Mouse (Mus musculus) midbrain, embryonic 12.5 days (tissue): Measurements from ENCODE around the gene Susd1. TPM values are rescaled to one million over a fixed set of nuclear protein-coding genes. Genes with fewer than 3 reads are reported as not detected.

ENCODE experiments used
- ATAC-seq: fragments of 200-750 bp; cut with Nextera tagmentation; 2 replicates; pipeline ENCODE4 v1.8.0; 2017; ENCODE audit warnings: low read depth, moderate TSS enrichment, moderate library complexity; ENCODE audit not compliant: low FRiP score
- H3K27ac ChIP-seq: fragments of 300-500 bp; sonication (generic); replicated peaks from 2 replicates; pipeline ENCODE4 v1.5.1; 2016; ENCODE audit warnings: mild to moderate bottlenecking
- H3K27me3 ChIP-seq: fragments of 300-500 bp; sonication (generic); 2 replicates; pipeline ENCODE4 v1.6.1; 2016; ENCODE audit warnings: mild to moderate bottlenecking
- H3K36me3 ChIP-seq: fragments of 300-500 bp; sonication (generic); 2 replicates; pipeline ENCODE4 v1.6.1; 2016
- H3K4me1 ChIP-seq: fragments of 300-500 bp; sonication (generic); 2 replicates; pipeline ENCODE4 v1.6.1; 2016
- H3K4me2 ChIP-seq: fragments of 300-500 bp; sonication (generic); replicated peaks from 2 replicates; pipeline ENCODE4 v1.6.1; 2016; ENCODE audit warnings: mild to moderate bottlenecking, moderate library complexity
- H3K4me3 ChIP-seq: fragments of 300-500 bp; sonication (generic); 2 replicates; pipeline ENCODE4 v1.5.1; 2016; ENCODE audit warnings: mild to moderate bottlenecking
- H3K9ac ChIP-seq: fragments of 300-500 bp; sonication (generic); replicated peaks from 2 replicates; pipeline ENCODE4 v1.6.1; 2016; ENCODE audit warnings: mild to moderate bottlenecking, moderate library complexity
- H3K9me3 ChIP-seq: fragments of 300-500 bp; sonication (generic); 2 replicates; pipeline ENCODE4 v1.6.1; 2016; ENCODE audit warnings: mild to moderate bottlenecking
- WGBS: fragments of 180-500 bp; shearing (Covaris S2); methylation state at CpG from one replicate; pipeline ENCODE4 v1.1.7; 2016; 5-methylcytosine and 5-hydroxymethylcytosine counted together
- polyA plus RNA-seq: library from polyadenylated mRNA; unstranded; fragments of >200 nt; fragmentation: Nextera tagmentation; extraction: Ambion mirVana; gene quantifications from 2 replicates; pipeline ENCODE4 v1.2.1, GENCODE M21; 2016

Susd1 gene
- polyA plus RNA-seq, 1 experiment from 2014 or later = 1.5 TPM

DNA sequence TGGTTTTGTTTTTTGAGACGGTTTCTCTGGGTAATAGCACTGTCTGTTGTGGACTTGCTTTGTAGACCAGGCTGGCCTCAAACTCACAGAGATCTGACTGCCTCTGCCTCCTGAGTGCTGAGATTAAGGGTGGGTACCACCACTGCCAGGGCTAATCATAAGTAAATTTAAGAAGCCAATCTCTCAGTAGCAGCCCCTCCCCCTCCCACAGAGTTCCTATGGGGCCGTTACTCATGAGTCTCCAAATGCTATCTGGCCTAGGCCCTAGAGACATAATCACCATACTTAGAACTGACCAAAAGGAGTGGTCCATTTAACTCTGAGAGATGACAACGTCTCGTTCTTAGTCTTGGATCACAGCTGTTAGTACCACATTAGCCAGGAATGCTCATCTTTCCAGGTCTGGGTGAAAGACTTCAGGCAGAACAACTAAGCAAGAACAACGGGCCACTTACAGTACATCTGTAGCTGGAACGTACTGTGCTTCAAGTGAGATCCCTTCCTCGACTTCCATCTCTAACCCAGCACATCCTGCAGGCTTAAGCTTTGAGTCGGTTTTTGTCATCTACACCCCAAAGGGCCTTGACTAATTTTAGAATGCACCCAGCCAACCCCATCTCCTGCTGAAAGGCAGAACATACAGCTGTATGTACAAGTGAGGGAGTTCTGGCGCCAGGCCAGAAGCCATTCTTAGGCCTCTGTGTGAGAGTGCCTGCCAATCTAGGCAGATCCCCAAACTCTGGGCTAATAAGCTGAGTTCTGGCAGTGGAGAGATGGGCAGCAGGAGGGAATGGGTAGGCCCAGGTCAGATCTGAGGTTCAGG is 102.6 kb downstream of the Susd1 start:
- 83% methylated on average over 9 of the region's 9 CpGs for WGBS
- Histone ChIP-seq H3K27me3 (peaks cover 14% of the 10 kb centered on the region), H3K4me1 (peaks cover 14% of the 10 kb centered on the region; the same call in 1 of the 2 replicates), H3K9me3 (no peaks in the 10 kb centered on the region), H3K4me2 (no peak overlapping the region), H3K27ac (no peak overlapping the region), H3K4me3 (no peak overlapping the region), H3K9ac (no peak overlapping the region), H3K36me3 (no peaks in the 10 kb centered on the region)
- no peak for ATAC-seq

GRCm38 (mm10) chr4:59335101-59335500 is 103.3 kb downstream of the Susd1 start:
- no peak for ATAC-seq
- no peak overlapping the region for H3K27ac ChIP-seq
- no peaks in the 10 kb centered on the region for H3K36me3 ChIP-seq
- no peaks in the 10 kb centered on the region for H3K9me3 ChIP-seq
- H3K4me2 ChIP-seq = no peak overlapping the region
- H3K4me1 ChIP-seq = peaks cover 14% of the 10 kb centered on the region; the same call in 1 of the 2 replicates
- H3K9ac ChIP-seq = no peak overlapping the region
- 36% methylated on average over 7 of the region's 7 CpGs for WGBS
- H3K4me3 ChIP-seq = no peak overlapping the region
- peaks cover 14% of the 10 kb centered on the region for H3K27me3 ChIP-seq

- Histone ChIP-seq H3K36me3 (no peaks in the 10 kb centered on the region), H3K4me3 (no peak overlapping the region), H3K4me2 (no peak overlapping the region), H3K4me1 (peaks cover 14% of the 10 kb centered on the region; the same call in 1 of the 2 replicates), H3K27me3 (peaks cover 12% of the 10 kb centered on the region), H3K9me3 (no peaks in the 10 kb centered on the region), H3K9ac (no peak overlapping the region), H3K27ac (no peak overlapping the region)
- 92% methylated on average over 4 of the region's 4 CpGs for WGBS
- no peak for ATAC-seq
Observed at GRCm38 (mm10) chr4:59334236-59334635, 104.2 kb downstream of the Susd1 start.

GRCm38 (mm10) chr4:59333424-59333895 is 105.0 kb downstream of the Susd1 start:
- H3K9me3 ChIP-seq = no peaks in the 10 kb centered on the region
- no peak overlapping the region for H3K27ac ChIP-seq
- peaks cover 11% of the 10 kb centered on the region for H3K27me3 ChIP-seq
- 94% methylated on average over 14 of the region's 14 CpGs for WGBS
- H3K9ac ChIP-seq = no peak overlapping the region
- H3K4me3 ChIP-seq = no peak overlapping the region
- no peaks in the 10 kb centered on the region for H3K36me3 ChIP-seq
- no peak for ATAC-seq
- peaks cover 14% of the 10 kb centered on the region; the same call in 1 of the 2 replicates for H3K4me1 ChIP-seq
- H3K4me2 ChIP-seq = no peak overlapping the region

DNA sequence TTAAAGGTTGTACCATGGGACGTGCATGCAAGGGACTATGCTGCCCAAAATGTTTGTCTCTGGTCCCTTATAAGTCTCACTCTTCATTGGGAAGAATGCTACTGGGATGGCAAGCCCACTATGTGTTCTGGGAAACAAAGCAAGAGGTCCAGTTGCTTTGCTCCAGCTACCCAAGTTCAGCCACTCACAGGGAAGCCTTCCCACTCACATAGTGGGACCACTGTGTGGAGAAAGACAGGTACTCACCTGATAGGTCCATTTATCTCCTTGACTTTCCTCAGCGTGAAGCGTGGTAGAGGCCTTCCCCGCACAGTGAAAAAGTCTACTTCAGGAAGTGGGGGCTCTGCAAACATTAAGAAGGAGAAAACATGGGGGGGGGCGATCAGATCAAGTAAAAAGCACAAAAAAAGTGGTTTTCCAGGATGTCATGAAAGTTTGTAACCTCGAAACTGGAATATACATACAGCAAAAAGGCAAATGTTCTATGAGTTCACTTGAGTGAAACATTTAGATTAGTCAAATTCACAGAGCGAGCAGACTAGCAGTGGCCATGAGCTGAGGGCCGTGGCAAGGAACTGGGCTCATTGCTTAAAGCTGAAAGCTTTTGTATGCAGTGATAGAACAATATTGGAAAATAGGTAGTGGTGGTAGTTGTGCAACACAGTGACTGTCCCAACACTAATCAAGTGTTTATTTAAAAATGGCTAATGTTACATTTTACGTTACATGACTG is 105.6 kb downstream of the Susd1 start:
- 91% methylated on average over 9 of the region's 9 CpGs for WGBS
- Histone ChIP-seq H3K4me3 (no peak overlapping the region), H3K9ac (no peak overlapping the region), H3K4me2 (no peak overlapping the region), H3K4me1 (peaks cover 14% of the 10 kb centered on the region; the same call in 1 of the 2 replicates), H3K9me3 (no peaks in the 10 kb centered on the region), H3K36me3 (no peaks in the 10 kb centered on the region), H3K27ac (no peak overlapping the region), H3K27me3 (peaks cover 11% of the 10 kb centered on the region)
- ATAC-seq = no peak

DNA sequence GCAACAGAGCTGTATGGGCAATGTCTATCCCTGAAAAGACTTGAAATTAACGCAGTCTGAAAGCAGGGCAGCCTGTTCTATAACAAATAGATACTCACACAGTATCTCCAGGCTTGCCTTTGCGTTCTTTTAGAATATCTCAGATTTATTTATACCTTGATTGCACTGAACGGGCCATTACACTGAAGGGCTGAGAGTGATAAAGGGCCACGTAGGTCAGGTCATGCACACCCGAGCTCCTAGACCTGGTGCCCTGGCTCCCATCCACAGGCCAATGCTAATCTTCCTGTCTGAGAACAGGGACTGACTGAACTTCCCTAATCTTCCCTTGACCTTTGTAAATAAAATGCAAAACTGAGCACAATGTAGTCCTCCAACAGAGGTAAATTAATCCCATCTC is 106.3 kb downstream of the Susd1 start:
- no peaks in the 10 kb centered on the region for H3K36me3 ChIP-seq
- H3K4me1 ChIP-seq = peaks cover 14% of the 10 kb centered on the region; the same call in 1 of the 2 replicates
- H3K9me3 ChIP-seq = no peaks in the 10 kb centered on the region
- H3K4me2 ChIP-seq = no peak overlapping the region
- no peak for ATAC-seq
- no peak overlapping the region for H3K27ac ChIP-seq
- no peak overlapping the region for H3K9ac ChIP-seq
- WGBS = 71% methylated on average over 5 of the region's 5 CpGs
- no peak overlapping the region for H3K4me3 ChIP-seq
- peaks cover 4% of the 10 kb centered on the region for H3K27me3 ChIP-seq

GRCm38 (mm10) chr4:59331633-59332032 is 106.8 kb downstream of the Susd1 start:
- H3K36me3 ChIP-seq = no peaks in the 10 kb centered on the region
- no peaks in the 10 kb centered on the region; the same call in none of the 2 replicates for H3K27me3 ChIP-seq
- H3K4me3 ChIP-seq = no peak overlapping the region
- no peak for ATAC-seq
- 63% methylated on average over 9 of the region's 9 CpGs for WGBS
- no peak overlapping the region for H3K27ac ChIP-seq
- no peaks in the 10 kb centered on the region for H3K9me3 ChIP-seq
- no peak overlapping the region for H3K9ac ChIP-seq
- no peak overlapping the region for H3K4me2 ChIP-seq
- H3K4me1 ChIP-seq = peaks cover 14% of the 10 kb centered on the region; the same call in 1 of the 2 replicates

GRCm38 (mm10) chr4:59330961-59331604 is 107.3 kb downstream of the Susd1 start:
- Histone ChIP-seq H3K9me3 (no peaks in the 10 kb centered on the region), H3K4me1 (peaks cover 10% of the 10 kb centered on the region; the same call in 1 of the 2 replicates), H3K27me3 (no peaks in the 10 kb centered on the region; the same call in 1 of the 2 replicates), H3K36me3 (no peaks in the 10 kb centered on the region), H3K9ac (no peak overlapping the region), H3K4me2 (no peak overlapping the region), H3K27ac (no peak overlapping the region), H3K4me3 (no peak overlapping the region)
- ATAC-seq = no peak
- WGBS = 33% methylated on average over 10 of the region's 10 CpGs

- 83% methylated on average over 19 of the region's 19 CpGs for WGBS
- Histone ChIP-seq H3K27ac (no peak overlapping the region), H3K27me3 (no peaks in the 10 kb centered on the region; the same call in 1 of the 2 replicates), H3K4me2 (no peak overlapping the region), H3K36me3 (no peaks in the 10 kb centered on the region), H3K9me3 (no peaks in the 10 kb centered on the region), H3K4me1 (0 out of 2 replicates have a peak, but pooled peaks cover 5% of the 10 kb centered on the region), H3K9ac (no peak overlapping the region), H3K4me3 (no peak overlapping the region)
- ATAC-seq = no peak
Observed at GRCm38 (mm10) chr4:59329461-59330304, 108.8 kb downstream of the Susd1 start.

- no peaks in the 10 kb centered on the region for H3K9me3 ChIP-seq
- 96% methylated on average over 7 of the region's 7 CpGs for WGBS
- H3K27me3 ChIP-seq = no peaks in the 10 kb centered on the region; the same call in 1 of the 2 replicates
- ATAC-seq = no peak
- H3K4me1 ChIP-seq = 0 out of 2 replicates have a peak, but pooled peaks cover 5% of the 10 kb centered on the region
- no peaks in the 10 kb centered on the region for H3K36me3 ChIP-seq
- H3K4me3 ChIP-seq = no peak overlapping the region
- H3K4me2 ChIP-seq = no peak overlapping the region
- H3K27ac ChIP-seq = no peak overlapping the region
- H3K9ac ChIP-seq = no peak overlapping the region
Observed at GRCm38 (mm10) chr4:59328821-59329220, 109.6 kb downstream of the Susd1 start.

GRCm38 (mm10) chr4:59327986-59328385 is 110.4 kb downstream of the Susd1 start:
- no peak overlapping the region for H3K4me2 ChIP-seq
- H3K9ac ChIP-seq = no peak overlapping the region
- ATAC-seq = no peak
- H3K27ac ChIP-seq = no peak overlapping the region
- H3K9me3 ChIP-seq = no peaks in the 10 kb centered on the region
- H3K36me3 ChIP-seq = no peaks in the 10 kb centered on the region
- peaks cover 10% of the 10 kb centered on the region; the same call in 1 of the 2 replicates for H3K4me1 ChIP-seq
- WGBS = 94% methylated on average over 5 of the region's 5 CpGs
- H3K4me3 ChIP-seq = no peak overlapping the region
- no peaks in the 10 kb centered on the region; the same call in 1 of the 2 replicates for H3K27me3 ChIP-seq
